Mouse (Mus musculus): ENCODE results near the gene Mef2b.

Mef2b gene

DNA sequence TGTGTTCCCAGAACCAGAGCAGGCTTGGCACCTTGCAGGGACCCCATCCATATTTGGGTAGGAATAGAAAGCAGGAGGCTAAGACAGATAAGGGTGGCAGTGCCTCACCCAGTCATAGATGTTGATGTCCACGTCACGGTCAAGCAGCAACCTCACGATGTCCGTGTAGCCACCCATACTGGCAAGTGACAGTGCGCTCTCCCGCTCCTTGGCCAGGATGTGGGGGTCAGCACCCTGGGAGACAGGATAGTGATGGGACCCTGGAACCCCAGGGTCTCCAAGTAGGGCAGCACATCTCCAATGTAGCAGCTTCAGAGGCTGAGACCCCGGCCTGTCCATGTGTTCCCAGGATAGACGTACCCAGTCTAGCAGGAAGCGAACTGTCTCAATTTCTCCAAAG is 4.6 kb upstream of the Mef2b start:
- no peak for DNase-seq

DNA sequence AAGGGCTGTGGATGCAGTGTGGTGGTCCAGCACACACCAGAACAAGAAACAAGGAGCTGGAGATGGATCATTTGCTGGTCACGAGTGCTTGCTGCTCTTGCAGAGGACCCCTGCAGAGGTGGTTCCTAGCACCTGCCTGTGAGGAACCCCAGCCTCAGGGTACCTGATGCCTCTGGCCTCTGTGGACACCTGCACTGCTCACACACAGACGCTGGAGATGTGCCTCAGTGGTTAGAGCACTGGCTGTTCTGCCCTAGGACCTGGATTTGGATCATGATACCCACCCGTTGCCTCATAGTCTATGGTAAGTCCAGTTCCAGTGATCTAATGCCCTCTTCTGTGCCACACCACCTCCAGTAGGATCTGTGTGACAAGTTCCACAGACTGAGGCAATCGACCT is 2.9 kb upstream of the Mef2b start:
- no peak for DNase-seq

DNA sequence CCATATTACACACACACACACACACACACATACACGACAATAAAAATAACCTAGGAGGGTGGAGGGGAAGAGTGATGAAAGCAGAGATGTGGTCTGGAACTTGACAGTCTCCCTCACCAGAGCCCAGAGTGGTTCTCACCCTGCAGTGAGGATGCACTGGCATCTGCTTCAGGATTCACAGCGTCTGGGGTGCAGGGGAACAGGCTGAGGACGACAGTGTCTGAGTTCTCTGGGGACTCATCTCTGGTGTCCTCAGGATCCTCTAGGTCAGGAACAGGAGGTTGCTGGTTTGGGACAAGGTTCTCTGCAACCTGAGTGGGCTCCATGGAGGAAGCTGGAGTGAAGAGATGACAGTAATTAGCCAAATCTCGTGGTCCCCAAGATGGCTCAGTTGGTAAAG is 1.6 kb upstream of the Mef2b start:
- DNase-seq = no peak

DNA sequence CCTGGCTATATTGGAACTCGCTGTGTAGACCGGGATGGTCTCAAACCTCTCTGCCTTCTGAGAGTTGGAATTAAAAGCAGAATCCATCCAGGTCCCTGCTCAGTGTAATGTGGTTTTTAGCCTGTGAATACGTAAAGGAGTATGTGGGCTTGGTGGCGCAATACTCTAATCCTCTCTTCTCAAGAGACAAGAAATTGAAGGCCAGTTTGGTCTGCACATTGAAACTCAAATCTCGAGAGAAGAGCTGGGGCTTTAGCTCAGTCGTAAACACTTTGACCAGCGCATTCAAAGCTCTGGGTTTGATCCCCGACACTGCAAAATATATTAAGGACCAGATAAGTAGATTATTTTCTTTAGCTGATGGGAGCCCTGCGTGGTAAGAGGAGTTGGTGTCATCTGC is 470 bp downstream of the Mef2b start:
- no peak for DNase-seq

DNA sequence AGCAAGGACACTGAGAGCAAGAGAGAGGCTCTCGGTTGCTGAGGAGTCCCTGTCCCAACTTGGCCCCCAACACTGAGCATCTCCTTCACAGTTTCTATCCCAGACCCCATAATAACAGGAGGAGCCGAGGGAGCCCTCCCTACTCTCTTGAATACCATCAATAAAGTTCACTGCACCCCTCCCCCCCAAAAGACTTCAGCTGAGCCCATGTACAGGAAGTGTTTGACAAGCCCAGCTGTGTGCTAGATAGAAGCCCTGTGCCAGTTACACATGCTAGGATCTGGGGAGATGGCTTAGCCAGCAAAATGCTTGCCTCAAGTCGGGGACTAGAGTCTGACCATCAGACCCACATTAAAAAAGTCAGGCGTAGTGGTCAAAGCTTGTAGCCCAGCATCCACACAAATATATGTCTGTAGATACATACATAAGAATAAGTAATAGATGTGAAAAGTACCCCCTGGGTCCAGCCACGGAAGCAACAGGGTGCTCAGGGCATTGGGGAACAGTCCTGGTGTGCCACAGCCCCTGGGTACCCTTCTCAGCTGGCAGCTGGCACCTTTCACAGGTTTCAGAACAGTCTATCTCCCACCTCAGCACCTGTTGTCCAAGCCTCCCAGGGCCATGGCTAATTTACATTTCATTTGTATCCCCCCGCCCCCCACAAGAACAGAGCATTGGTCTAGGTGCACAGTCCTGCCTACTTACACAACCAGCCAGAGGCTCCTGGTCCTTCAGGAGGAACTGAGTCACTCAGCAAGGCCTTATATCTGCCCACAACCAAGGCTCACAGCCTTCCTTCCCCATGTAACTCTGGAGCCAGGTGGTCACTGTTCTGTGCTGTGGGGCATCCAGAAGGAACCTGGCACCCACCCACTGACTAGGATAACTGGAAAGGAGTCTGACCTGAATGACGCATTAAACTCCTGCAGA is 8.4 kb downstream of the Mef2b start:
- no peak for DNase-seq

DNA sequence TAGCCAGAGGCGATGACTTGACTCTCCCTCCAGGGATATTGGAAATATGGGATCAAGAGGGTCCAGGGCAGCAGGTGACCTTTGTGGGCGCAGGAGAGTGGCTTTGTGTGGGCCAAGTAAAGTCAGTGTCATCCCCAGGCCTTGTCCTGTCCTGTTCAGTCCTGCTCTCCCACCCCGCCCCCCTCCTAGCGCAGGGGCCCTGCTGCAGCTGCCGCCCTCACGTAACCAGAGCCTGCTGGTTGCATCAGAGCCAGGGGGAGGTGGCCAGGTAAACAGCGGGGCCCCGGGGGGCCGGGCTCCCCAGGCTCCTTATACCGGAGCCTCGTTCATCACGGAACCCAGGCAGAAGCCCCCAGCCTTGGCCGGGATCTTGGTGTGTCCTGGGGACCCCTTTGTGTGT is 10.6 kb downstream of the Mef2b start:
- no peak for DNase-seq

DNA sequence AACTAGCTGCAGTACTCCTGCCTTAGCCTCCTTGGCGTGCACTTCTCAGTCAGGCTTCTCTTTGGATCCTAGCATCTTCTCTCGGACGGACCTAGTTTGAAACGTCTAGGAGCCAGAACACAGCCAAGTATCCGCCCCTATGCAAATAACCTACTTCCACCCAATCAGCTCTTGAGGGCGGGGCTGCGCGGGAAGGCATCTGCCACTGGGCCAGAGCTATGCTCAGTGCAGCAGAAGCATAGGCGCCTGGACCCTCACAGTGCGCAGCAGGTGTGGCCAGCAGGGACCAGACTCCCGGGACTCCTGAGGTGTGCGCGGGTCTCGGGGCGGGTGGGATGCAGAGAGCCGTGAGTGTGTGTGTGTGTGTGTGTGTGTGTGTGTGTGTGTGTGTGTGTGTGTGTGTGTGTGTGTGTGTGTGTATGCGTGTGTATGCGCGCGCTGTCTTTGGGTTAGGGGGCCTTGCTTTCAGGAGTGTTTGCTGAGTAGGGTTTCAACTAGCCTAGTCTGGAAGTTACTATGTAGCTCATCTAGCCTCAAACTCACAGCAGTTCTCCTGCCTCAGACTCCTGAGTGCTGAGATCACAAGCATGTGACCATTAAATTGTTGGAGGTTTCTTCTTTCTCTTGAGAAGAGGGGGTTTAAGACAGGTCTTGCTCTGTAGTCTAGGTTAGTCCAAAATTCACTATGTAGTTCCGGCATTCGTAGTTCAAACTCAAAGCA is 13.2 kb downstream of the Mef2b start:
- DNase-seq = no peak

DNA sequence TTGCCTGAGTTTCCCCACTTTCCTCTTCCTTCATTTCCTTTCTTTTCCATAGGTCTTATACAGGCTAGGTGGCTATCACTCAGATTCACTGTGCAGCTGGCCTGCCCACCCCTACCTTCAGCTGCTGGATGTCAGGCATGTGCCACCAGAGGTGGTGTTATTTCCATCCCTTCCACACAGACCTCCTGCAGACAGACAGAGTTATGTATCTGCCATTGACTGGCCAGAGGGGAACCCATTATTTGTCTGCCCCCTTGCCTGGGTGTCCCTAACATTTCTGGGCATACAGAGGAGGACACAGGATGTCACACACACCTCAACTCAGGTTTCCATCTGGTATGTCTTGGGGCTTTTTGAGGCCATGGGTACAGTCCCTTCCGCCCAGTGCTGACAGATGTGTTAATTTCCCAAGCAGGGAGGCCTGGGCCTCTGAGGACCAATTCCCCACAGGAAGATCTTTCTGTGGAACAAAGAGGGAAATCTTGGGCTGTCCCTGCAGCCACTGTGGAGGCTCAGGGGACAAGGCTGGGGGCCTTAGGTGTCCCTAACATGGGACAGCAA is 17.8 kb downstream of the Mef2b start:
- DNase-seq = no peak

DNA sequence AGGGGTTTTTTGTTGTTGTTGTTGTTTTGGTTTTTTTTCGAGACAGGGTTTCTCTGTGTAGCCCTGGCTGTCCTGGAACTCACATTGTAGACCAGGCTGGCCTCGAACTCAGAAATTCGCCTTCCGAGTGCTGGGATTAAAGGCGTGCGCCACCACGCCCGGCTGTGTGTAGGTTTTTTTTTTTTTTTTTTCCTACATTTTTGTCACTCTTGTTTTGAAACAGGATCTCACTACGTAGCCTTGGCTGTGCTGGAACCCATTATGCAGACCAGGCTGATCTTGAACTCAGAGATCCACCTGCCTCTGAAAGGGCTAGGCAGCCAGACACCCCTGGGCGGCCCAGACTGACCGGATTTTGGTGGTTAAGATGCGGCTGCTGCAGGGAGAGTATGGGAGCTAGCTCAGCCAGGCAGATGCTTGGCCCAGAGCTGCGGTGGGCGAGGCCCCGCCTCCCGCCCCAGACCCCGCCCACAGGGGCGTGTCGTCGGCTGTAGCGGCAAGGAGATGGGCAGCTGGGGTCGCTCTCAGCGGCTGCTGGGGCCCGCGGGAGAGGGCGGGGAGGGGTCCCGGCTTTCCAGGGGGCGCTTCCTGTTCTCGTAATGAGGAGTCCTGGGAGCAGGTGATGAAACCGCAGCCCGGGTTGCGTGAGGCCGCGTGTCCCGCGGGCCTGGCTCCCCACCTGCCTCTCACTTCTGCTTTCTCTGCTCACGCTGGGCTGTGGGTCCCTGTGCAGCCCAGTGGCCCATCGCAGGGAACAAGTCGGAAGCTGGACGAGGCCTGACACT is 18.8 kb downstream of the Mef2b start:
- DNase-seq = peak; percentile 54

DNA sequence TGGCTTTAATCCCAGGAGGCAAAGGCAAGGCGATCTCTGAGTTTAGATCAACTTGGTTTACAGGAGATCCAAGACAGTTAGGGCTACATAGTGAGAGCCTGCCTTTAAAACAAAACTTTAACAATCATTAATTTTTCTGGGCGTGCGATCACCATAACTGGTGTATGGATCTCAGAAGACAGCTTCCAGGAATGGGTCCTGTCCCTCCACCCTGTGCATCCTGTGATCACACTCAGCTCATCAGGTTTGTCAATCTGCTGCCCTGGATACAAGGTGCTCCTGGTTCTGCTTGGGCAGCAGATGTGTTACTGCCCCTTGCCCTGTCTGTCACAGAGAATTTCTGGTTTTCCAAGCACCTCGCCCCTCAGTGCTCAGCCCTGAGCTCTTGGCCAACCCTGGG is 19.7 kb downstream of the Mef2b start:
- no peak for DNase-seq

DNA sequence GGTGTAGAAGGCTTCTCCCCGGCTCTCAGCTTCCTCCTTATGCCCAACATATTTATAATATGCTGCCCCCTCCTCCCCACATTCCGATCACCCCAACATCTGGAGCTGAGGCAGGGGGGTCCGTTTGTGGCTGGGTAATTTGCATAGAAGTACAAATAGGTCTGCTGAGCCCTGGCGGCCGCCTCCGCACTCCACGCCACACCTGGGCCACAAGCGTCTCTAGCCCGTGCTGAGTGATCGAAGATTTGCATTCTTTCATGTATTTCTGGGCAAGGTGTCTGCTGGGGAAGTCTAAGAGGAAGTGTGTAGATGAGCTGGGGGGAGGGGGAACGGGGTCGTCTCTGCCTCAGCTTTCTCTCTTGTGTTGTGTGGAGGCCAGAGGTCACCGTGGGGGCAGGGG is 20.5 kb downstream of the Mef2b start:
- no peak for DNase-seq

DNA sequence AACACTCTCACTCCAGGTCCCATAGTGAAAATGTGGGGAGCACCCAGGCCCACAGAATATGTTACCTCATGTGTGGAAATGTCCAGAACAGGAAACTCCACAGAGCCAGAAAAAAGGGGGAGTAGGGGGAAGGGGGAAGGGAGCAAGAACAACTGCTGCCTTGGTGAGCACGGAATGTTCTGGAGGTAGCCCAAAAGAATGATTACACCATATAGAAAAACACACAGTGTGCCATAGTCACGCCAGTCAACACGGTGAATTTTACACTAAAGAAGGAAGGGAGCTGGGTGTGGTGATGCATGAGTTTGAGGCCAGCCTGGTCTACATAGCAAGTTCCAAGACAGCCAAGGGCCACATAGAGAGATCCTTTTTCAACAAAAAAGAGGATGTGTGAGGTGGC is 23.8 kb downstream of the Mef2b start:
- no peak for DNase-seq

DNA sequence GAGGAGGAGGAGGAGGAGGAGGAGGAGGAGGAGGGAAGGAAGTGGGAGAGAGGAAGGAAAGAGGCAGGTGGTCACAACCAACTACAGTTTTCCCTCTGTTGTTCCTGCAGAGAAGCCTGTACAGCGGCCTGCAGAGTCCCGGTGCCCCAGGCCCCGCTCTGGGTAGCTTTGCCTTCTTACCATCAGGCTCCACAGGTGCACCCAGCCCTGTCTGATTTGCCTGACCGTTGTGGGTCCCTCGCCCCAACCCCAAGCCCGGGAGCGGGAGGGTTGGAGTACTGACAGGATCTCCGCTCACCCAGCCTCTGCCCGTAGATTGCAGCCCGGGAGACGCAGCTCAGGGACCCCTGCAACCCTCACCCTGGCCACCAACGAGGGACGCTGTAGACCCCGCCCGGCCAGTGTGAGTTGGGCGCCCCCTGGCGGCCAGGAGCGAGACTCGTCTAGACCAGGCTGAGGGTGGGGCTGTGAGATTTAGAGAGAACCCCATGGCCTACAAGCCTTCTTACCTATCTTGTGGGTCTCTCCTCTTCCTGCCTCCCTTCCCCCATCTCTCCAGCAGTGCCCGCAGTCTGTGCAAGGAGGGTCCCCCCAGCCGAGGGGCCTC is 27.1 kb downstream of the Mef2b start:
- DNase-seq = no peak

DNA sequence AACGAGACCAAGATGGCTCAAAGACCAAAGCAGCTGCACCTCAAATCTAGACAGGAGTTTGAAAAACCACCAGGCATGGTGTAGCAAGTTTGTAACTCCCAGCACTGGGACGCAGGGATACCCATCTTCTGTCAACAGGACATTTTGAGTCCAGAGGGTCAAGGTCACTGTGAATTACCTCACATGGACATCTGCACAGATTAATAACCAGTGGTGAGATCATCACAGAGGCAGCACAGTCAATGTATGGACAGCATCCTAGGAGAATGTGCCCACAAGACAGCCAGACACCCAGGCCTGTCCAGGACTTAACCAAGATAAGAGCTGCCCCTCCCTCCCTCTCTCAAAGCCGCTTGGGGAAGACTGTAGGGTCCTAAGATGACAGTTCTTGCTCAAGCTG is 30.6 kb downstream of the Mef2b start:
- DNase-seq = no peak

DNA sequence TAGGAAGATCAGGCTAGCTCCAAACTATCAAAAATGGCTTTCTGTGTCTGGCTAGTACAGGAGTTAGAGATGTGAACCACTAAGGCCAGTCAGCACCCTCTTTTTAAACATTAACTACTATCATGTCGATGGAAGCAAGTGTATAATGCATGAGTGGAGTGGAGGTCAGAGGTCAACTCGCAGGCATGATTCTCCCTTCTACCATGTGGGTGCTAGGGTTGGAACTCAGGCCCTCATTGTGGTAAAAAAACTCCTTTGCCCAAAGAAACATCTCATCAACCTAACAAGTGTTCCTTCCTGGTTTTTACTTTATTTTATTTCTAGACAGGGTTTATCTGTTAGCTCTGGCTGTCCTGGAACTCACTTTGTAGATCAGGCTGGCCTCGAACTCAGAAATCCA is 31.2 kb downstream of the Mef2b start:
- DNase-seq = no peak

DNA sequence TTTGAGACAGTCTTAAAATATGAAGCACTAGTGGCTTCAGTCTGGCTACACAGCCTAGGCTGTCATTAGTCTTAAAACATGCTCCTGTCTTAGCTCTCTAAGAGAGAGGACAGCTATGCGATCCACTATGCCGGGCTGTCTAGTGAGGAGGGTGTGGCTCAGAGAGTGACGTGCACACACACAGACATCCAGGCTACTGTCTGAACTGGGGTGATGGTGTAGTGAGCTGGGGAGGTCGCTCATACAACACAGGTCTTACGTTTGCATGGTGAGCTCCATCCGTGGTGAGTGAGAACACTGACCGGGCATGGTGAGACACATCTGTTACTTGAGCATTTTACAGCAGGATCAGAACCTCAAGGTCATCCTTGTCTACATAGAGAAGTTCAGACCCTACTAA is 31.7 kb downstream of the Mef2b start:
- no peak for DNase-seq

DNA sequence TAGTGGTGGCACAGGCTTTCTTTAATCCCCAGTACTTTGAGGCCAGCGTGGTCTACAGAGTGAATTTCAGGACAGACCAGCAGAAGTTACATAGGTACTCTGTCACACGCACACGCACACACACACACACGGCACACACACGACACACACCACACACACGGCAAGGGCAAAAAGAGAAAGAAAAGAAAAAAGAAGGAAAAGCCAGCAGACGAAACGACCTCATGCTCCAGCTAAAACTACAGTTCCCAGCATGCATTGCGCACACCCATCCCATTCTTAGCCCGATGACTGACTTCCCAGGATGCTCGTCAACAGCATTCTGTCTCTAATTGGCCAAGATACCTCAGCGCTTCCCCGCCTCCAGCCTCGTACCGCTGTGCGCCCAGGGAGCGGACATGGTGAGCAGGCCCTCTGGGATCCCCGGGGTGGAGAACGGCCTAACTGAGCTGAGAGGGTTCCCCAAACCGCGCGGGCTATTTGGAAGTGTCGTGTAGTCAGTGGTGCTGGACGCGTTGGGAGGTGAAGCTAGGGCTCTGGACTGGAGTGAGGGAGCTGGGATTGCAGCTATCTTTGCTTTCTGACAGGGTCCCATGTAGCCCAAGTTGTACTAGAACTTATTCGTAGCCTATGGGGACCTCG is 32.7 kb downstream of the Mef2b start, which contains the start of gene Tmem161a:
TSS of gene Tmem161a (plus strand) at position 314 of the 639 bp plus-strand sequence.
- peak; percentile 95 for DNase-seq

DNA sequence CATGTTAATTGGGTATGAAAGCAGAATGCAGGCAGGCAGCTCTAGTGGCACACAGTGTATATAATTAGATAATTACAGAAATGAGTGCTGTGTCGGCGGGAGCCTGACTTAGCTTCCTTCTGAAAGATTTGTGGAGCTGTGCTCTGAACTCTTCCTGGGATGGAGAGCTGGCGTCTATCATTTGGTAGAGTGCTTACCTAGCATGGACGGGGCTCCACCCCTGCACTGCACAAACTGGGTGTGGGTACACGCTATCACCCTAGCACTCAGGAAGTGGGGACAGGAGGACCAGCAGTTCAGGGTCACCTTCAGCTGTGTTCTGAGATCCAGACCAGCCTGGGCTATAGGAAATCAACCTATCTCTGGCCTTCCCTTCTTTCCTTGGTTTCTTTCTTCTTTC is 33.8 kb downstream of the Mef2b start:
- no peak for DNase-seq

DNA sequence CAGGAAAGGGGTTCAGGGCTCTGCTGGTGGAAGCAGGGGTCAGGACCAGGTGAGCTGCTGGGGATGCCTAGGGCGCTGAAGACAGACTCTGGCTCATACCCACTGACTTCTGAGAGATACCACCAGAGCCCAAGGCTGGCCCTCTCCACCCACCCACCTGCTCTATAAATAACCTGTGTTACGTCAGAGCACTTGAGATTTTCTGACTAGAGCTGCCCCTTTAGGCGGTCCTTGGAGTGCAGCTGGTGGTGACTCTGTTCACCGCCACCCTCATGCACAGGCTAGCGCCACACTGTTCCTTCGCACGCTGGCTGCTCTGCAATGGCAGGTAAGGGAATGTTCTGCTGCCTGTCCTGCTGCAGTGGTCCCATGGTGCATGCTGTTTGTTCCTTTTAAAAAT is 34.6 kb downstream of the Mef2b start:
- no peak for DNase-seq

DNA sequence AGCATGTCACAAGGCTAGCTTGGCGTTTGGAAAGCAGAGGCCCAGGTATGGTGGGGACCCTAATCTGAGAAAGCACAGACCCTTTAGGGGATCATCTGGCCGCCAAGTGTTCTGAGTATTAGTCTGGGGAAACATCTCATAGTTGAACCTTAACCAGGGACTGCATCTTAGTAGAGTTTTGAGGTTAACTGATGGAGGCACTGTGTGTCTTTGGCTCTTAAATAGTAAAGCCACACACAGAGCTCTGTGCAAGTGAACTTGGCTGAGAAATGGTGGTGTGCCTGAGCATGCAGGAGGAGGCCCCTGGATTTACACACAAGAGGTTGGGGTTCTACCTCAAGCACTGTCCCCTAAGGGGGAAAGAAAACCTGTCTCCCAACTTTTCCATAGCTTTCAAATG is 38.7 kb downstream of the Mef2b start:
- no peak for DNase-seq

DNA sequence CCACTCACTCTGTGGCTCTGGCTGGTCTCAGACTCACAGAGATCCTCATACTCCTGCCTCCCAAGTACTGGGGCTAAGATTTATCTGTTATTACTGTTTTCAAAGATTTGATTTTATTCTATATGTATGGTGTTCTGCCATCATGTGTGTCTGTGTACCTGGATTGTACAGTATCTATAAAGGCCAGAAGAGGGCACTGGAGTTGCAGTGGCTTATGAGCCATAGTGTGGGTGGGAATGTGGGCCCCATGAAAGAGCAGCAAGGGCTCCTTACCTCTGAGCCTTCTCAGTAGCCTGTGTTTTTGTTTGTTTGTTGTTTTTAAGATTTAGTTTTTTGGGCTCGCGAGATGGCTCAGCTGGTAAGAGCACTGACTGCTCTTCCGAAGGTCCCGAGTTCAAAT is 39.6 kb downstream of the Mef2b start:
- no peak for DNase-seq

DNA sequence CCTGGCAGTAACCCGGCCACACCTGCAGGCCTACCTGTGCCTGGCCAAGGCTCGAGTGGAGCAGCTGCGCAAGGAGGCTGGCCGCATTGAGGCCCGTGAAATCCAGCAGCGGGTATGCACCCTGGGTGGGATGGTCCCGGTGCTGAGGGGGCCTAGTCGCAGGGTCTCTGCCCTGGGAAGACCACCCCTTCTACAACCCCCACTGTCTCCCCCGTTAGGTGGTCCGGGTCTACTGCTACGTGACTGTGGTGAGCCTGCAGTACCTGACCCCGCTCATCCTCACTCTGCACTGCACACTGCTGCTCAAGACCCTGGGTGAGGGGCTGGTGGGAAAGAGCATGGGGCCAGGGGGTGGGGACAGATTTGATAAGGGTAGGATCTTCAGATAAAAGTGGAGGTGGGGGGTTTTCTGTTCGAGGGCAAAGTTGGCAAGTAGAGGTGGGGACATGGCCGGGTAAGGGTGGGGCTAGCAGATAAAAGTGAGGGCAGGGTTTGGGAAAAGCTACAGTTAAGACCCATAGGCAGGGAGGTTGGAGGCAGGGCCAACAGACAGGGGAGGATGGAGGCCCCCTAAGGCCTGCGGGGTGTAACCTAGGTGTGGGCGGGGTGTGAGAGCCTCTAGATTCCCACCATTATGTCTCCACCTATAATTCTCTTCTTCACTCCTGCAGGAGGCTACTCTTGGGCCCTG is 41.8 kb downstream of the Mef2b start:
- no peak for DNase-seq

Data from layer of hippocampus, adult 9-11 months (tissue).